Mouse (Mus musculus): ENCODE data around the gene Fam98b. TPM values are rescaled to one million over a fixed set of nuclear protein-coding genes. Genes with fewer than 3 reads are reported as not detected.

Gene Fam98b
- polyA plus RNA-seq, 1 experiment: 26.8 TPM

DNA sequence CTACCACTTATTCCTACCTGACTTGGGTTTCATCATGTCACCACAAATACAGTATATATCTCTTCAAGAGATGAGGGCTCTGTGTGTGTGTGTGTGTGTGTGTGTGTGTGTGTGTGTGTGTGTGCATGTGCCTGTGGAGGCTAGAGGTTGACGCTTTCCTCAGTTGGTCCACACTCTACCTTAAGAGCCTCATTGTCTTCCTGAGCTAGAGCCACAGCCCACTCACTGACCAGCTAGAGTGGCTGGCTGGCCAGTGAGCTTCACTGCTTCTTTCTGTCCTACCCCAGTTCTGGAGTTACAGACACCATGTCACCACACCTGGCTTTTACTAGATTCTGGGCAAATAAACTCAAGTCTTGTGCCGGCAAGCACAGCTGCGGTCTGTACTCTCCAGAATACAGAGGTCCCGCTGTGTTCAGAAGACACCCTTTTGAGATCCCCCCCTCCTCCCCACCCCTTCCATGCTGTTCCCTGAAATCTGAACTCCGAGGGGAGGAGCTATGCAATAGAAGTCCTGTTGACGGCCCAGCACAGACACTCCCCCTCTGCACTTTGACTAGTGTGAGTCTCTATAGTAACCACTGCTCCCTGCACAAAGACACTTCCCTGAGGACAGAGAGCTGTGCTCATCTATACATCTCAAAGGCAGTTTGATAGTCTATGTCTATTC lies 39.0 kb upstream of the Fam98b start:
- H3ac ChIP-seq (ENCODE audit: control insufficient read depth, insufficient read length): no peak overlapping the region
- H3K4me2 ChIP-seq (ENCODE audit: low read depth): peak overlapping the region; percentile 69
- H3K36me3 ChIP-seq (ENCODE audit: control insufficient read depth, insufficient read depth): no peaks in the 10 kb centered on the region
- no peaks in the 10 kb centered on the region for H3K27me3 ChIP-seq (ENCODE audit: control insufficient read depth, insufficient read depth, insufficient read length)
- no peaks in the 10 kb centered on the region for H3K79me2 ChIP-seq (ENCODE audit: control insufficient read depth, insufficient read depth)
- no peak for TF ChIP-seq CEBPB (IDR thresholded peaks at IDR 0.05; ENCODE audit: insufficient read depth, poor library complexity, severe bottlenecking)
- no peak for TF ChIP-seq TCF12 (IDR thresholded peaks at IDR 0.05; ENCODE audit: insufficient read depth, poor library complexity, severe bottlenecking)
- no peak for TF ChIP-seq REST (IDR thresholded peaks at IDR 0.05; ENCODE audit: insufficient read depth, insufficient read length)
- TF ChIP-seq SRF (IDR thresholded peaks at IDR 0.05; ENCODE audit: control insufficient read depth, insufficient read length, low read depth): no peak
- no peak for TF ChIP-seq POLR2A (IDR thresholded peaks at IDR 0.05; ENCODE audit: insufficient read length, low read depth)
- TF ChIP-seq MYOD1 (IDR thresholded peaks at IDR 0.05; ENCODE audit: control insufficient read depth in 1 of 3, insufficient read length in 2 of 3, low read depth in 2 of 3): no peak
- TF ChIP-seq TCF3 (IDR thresholded peaks at IDR 0.05; ENCODE audit: insufficient read length, low read depth): no peak
- TF ChIP-seq POLR2AphosphoS2 (IDR thresholded peaks at IDR 0.05; ENCODE audit: insufficient read length, low read depth): no peak
- TF ChIP-seq E2F4 (IDR thresholded peaks at IDR 0.05; ENCODE audit: insufficient read depth): no peak
- no peak for TF ChIP-seq USF1 (IDR thresholded peaks at IDR 0.05; ENCODE audit: low read depth)
- no peak for TF ChIP-seq MAX (IDR thresholded peaks at IDR 0.05; ENCODE audit: low read depth)
- no peak for TF ChIP-seq MYOG (IDR thresholded peaks at IDR 0.05; ENCODE audit: control insufficient read depth in 1 of 3, insufficient read depth in 1 of 3, insufficient read length in 2 of 3, low read depth in 2 of 3)
- H3K4me3 ChIP-seq: no peak overlapping the region

DNA sequence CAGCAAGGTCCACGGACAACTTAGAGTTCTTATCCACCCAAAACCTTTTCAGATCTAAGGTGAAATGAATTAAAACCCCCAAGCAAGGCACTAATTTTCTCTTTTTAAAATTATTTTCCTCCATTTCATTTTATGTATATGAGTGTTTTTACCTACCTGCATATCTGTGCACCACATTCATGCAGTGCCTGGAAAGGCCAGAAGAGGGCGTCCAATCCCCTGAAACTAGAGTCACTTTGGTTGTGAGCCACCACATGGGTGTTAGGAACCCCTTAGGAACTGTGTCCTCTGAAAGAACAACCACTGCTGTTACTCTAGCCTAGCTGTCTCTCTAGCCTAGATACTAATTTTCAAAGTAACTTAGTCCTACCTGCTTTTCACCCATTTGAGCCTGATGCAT lies 33.4 kb upstream of the Fam98b start:
- H3K4me2 ChIP-seq (ENCODE audit: low read depth): no peak overlapping the region
- H3K27me3 ChIP-seq (ENCODE audit: control insufficient read depth, insufficient read depth, insufficient read length): no peaks in the 10 kb centered on the region
- no peak overlapping the region for H3ac ChIP-seq (ENCODE audit: control insufficient read depth, insufficient read length)
- no peaks in the 10 kb centered on the region for H3K79me2 ChIP-seq (ENCODE audit: control insufficient read depth, insufficient read depth)
- no peak overlapping the region for H3K4me3 ChIP-seq
- no peaks in the 10 kb centered on the region for H3K36me3 ChIP-seq (ENCODE audit: control insufficient read depth, insufficient read depth)
- TF ChIP-seq POLR2A (IDR thresholded peaks at IDR 0.05; ENCODE audit: insufficient read length, low read depth) (no peak), MYOD1 (IDR thresholded peaks at IDR 0.05; ENCODE audit: control insufficient read depth in 1 of 3, insufficient read length in 2 of 3, low read depth in 2 of 3) (no peak), REST (IDR thresholded peaks at IDR 0.05; ENCODE audit: insufficient read depth, insufficient read length) (no peak)

DNA sequence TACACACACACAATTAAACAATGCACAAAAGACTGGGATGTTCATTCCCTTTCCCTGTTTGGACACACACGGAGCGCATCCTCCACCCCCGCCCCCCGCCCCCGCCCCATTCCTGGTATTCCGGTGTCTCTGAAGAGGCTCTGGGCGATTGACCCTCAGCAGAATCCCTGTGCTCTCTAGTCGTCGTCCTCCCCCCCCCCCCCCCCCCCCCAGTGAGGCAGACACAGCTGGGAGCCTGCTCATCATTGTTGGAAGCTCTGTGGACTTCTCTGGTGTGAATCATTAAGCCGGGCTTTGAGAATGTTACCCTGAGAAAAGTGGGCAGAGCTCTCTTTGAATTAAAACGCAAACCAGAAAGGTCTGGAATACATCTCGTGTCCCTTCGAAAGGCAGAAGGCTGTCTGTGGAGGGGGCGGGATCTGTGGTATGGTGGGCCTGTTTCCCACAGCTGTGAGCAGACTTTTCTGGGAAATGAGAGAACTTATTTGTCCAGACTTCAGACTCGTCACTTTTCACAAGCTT lies 31.8 kb upstream of the Fam98b start:
- Histone ChIP-seq H3K79me2 (ENCODE audit: control insufficient read depth, insufficient read depth) (no peaks in the 10 kb centered on the region), H3K36me3 (ENCODE audit: control insufficient read depth, insufficient read depth) (no peaks in the 10 kb centered on the region), H3K4me2 (ENCODE audit: low read depth) (no peak overlapping the region), H3K27me3 (ENCODE audit: control insufficient read depth, insufficient read depth, insufficient read length) (no peaks in the 10 kb centered on the region), H3ac (ENCODE audit: control insufficient read depth, insufficient read length) (no peak overlapping the region), H3K4me3 (no peak overlapping the region)
- TF ChIP-seq TCF3 (IDR thresholded peaks at IDR 0.05; ENCODE audit: insufficient read length, low read depth) (no peak), CEBPB (IDR thresholded peaks at IDR 0.05; ENCODE audit: insufficient read depth, poor library complexity, severe bottlenecking) (no peak), E2F4 (IDR thresholded peaks at IDR 0.05; ENCODE audit: insufficient read depth) (no peak), MYOG (IDR thresholded peaks at IDR 0.05; ENCODE audit: control insufficient read depth in 1 of 3, insufficient read depth in 1 of 3, insufficient read length in 2 of 3, low read depth in 2 of 3) (no peak)

DNA sequence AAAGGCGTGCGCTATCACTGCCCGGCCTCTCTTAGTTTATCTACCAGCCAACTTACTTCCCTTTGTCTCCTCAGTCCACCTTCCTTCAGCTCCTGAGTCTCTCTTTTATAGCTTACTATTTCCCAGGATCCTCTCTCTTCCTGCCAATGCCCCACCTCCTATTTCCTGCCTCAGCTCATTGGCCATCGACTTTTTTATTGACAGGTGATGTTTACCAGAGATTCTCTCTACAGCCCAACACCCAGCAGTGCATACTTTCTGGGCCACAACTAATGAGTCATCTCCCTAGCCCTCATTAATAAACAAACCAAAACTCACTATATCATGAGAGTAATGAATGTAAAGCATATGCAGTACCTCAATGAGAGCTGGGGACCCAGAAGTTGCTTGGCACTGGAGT lies 30.0 kb upstream of the Fam98b start:
- Histone ChIP-seq H3K4me3 (no peak overlapping the region), H3K27me3 (ENCODE audit: control insufficient read depth, insufficient read depth, insufficient read length) (no peaks in the 10 kb centered on the region), H3ac (ENCODE audit: control insufficient read depth, insufficient read length) (no peak overlapping the region), H3K4me2 (ENCODE audit: low read depth) (no peak overlapping the region), H3K36me3 (ENCODE audit: control insufficient read depth, insufficient read depth) (no peaks in the 10 kb centered on the region), H3K79me2 (ENCODE audit: control insufficient read depth, insufficient read depth) (no peaks in the 10 kb centered on the region)
- TF ChIP-seq POLR2AphosphoS2 (IDR thresholded peaks at IDR 0.05; ENCODE audit: insufficient read length, low read depth): no peak
- no peak for TF ChIP-seq TCF3 (IDR thresholded peaks at IDR 0.05; ENCODE audit: insufficient read length, low read depth)
- no peak for TF ChIP-seq TCF12 (IDR thresholded peaks at IDR 0.05; ENCODE audit: insufficient read depth, poor library complexity, severe bottlenecking)

DNA sequence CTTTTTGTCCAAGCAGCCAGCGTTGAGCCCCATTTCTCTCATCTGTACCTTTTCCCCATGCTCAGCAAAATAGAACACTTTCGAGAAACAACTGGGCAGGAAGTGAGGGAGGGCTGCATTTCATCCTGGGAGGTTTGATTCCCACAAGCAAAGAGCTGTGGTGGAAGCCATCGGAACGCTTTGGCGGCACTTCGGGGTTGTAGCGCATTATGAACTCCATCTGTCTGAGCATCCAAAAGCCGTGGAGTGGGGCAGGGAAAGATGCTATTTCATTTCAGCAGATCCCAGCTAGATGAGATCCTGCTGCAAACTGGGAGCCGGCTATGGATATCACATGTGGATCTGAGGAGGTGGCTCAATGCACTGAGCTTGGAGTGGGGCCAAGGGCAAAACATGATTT lies 26.9 kb upstream of the Fam98b start:
- no peaks in the 10 kb centered on the region for H3K27me3 ChIP-seq (ENCODE audit: control insufficient read depth, insufficient read depth, insufficient read length)
- no peaks in the 10 kb centered on the region for H3K79me2 ChIP-seq (ENCODE audit: control insufficient read depth, insufficient read depth)
- H3ac ChIP-seq (ENCODE audit: control insufficient read depth, insufficient read length): no peak overlapping the region
- no peak overlapping the region for H3K4me3 ChIP-seq
- no peaks in the 10 kb centered on the region for H3K36me3 ChIP-seq (ENCODE audit: control insufficient read depth, insufficient read depth)
- no peak overlapping the region for H3K4me2 ChIP-seq (ENCODE audit: low read depth)
- TF ChIP-seq SRF (IDR thresholded peaks at IDR 0.05; ENCODE audit: control insufficient read depth, insufficient read length, low read depth) (no peak), MYOD1 (IDR thresholded peaks at IDR 0.05; ENCODE audit: control insufficient read depth in 1 of 3, insufficient read length in 2 of 3, low read depth in 2 of 3) (no peak), POLR2A (IDR thresholded peaks at IDR 0.05; ENCODE audit: insufficient read length, low read depth) (no peak), REST (IDR thresholded peaks at IDR 0.05; ENCODE audit: insufficient read depth, insufficient read length) (no peak), CEBPB (IDR thresholded peaks at IDR 0.05; ENCODE audit: insufficient read depth, poor library complexity, severe bottlenecking) (no peak), E2F4 (IDR thresholded peaks at IDR 0.05; ENCODE audit: insufficient read depth) (no peak), MAX (IDR thresholded peaks at IDR 0.05; ENCODE audit: low read depth) (no peak), MYOG (IDR thresholded peaks at IDR 0.05; ENCODE audit: control insufficient read depth in 1 of 3, insufficient read depth in 1 of 3, insufficient read length in 2 of 3, low read depth in 2 of 3) (no peak)

Measured in myocyte (in vitro differentiated cells).